Mouse (Mus musculus): Measurements from ENCODE around the gene Olfr1255.

Gene Olfr1255

GRCm38 (mm10) chr2:89811751-89812150 is at the start of gene Olfr1255:
Gene Olfr1255, plus strand, starts transcription at chr2:89812051.
- no peak for DNase-seq

DNA sequence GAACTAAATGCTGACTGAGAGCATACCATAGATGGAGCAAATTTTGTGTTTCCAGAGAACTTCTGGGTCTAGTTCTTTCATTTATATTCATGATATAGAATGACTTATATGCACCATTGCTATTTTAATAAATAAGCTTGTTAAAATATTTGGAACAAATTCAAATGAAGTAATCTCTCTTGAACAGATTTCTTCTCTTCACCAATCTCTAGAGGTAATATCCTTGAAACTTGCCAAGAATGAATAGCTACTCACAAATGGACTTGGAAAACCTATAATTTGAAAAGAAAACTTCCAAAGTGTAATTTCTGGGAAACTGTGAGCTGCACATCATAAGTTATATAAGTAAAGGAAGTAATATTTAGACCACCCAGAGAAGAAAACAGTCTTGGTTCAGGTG is 18.3 kb upstream of the Olfr1255 start, which contains the start of gene Olfr1254:
Gene Olfr1254, minus strand, starts transcription at position 101 of the 400 bp plus-strand sequence.
- no peak for DNase-seq

- no peak for DNase-seq
Measured at GRCm38 (mm10) chr2:89799583-89799982, 12.3 kb upstream of the Olfr1255 start.

DNA sequence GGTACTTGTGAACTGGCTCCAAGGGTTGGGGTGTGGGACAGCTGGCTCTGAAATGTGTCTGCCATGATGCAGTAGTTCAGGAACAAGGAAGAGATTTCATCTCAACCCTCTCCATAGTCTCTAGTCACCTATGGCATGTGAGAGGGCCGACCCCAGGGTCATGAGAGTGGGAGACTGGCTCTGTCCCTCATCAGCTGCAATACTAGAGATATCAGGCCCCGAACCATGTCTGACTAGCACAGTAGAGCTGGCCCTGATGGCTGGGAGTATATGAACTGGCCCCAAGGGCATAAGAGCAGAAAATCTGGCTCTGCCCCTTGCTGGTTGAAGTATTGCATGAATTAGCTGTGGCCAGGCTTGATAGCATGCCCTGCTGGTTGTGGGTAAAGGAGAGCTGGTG is 1.1 kb upstream of the Olfr1255 start:
- DNase-seq, result no peak

DNA sequence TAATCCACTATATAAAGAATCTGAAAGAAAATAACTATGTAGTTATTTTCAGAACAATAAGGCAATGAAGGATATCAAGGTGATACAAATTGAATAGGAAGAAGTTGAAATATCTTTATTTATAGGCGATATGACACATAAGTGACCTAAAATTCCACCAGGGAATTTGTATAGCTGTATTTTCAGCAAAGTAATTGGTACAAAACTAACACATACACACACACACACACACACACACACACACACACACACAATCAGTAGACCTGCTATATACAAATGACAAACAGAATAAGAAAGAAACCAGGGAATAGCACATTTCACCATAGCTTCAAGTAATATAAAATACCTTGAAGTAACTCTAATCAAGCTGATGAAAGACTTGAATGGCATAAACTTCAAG is 8.4 kb downstream of the Olfr1255 start:
- no peak for DNase-seq

- no peak for DNase-seq
Measured at GRCm38 (mm10) chr2:89841455-89841854, 29.6 kb downstream of the Olfr1255 start, which contains the start of gene Olfr1256. Gene Olfr1256, minus strand, starts transcription at chr2:89841555.

- DNase-seq, result no peak
Measured at GRCm38 (mm10) chr2:89848105-89848504, 36.3 kb downstream of the Olfr1255 start, which contains the start of gene Olfr48. Gene Olfr48, minus strand, starts transcription at chr2:89848205.

- DNase-seq, result no peak
Measured at GRCm38 (mm10) chr2:89849230-89849629, 37.4 kb downstream of the Olfr1255 start.

Data from lung, postnatal 14 days (tissue).